Mouse (Mus musculus) embryonic fibroblast, embryonic 13.5 days (primary cell): ENCODE measurements around the gene Foxo4.

ENCODE experiments used
- CTCF ChIP-seq: IDR thresholded peaks from 2 replicates; pipeline ENCODE4 v1.5.1; 2011; ENCODE audit warnings: mild to moderate bottlenecking, control low read depth, low read length, moderate library complexity, borderline replicate concordance; ENCODE audit not compliant: insufficient read depth
- POLR2A ChIP-seq: IDR thresholded peaks from 2 replicates; pipeline ENCODE4 v1.6.1; 2011; ENCODE audit warnings: low read depth, mild to moderate bottlenecking, control low read depth, low read length, moderate library complexity

- TF ChIP-seq CTCF (peak; percentile 73; the same call in 1 of the 2 replicates), POLR2A (no peak)
These were observed 31.2 kb downstream of the Foxo4 start for GRCm38 (mm10) chrX:101285534-101285933.
